Comparison of ENCODE assay signal across 8 mouse cellular contexts in genomic region chr10:13982271-13982670, GRCm38 (mm10). TPM values are rescaled to one million over a fixed set of nuclear protein-coding genes. Genes with fewer than 3 reads are reported as not detected.
DNase-seq lines count a peak whose midpoint lies in the region; ATAC-seq and TF ChIP-seq lines count a peak whose summit lies in the region.

No protein-coding gene starts in this region.

- no peaks in the 10 kb centered on the region for H3K27me3 ChIP-seq in liver, adult 2 months (ENCODE audit: control insufficient read depth, insufficient read depth, low read length)
- H3K27me3 ChIP-seq in embryonic facial prominence, embryonic 11.5 days (ENCODE audit: control insufficient read depth, insufficient read depth, low read length): no peaks in the 10 kb centered on the region
- no peaks in the 10 kb centered on the region for H3K27me3 ChIP-seq in intestine, embryonic 14.5 days (replicated peaks; ENCODE audit: control insufficient read depth, insufficient read depth, low read length)

- H3K4me1 ChIP-seq in liver, adult 2 months (ENCODE audit: control insufficient read depth, insufficient read depth, low read length): peaks cover 17% of the 10 kb centered on the region
- no peaks in the 10 kb centered on the region; the same call in 1 of the 2 replicates for H3K4me1 ChIP-seq in embryonic facial prominence, embryonic 11.5 days (ENCODE audit: control insufficient read depth, insufficient read depth, low read length)
- H3K4me1 ChIP-seq in intestine, embryonic 14.5 days (replicated peaks; ENCODE audit: control insufficient read depth, insufficient read depth, low read length): peaks cover 12% of the 10 kb centered on the region

- no peak for ATAC-seq in embryonic facial prominence, embryonic 11.5 days (replicated peaks; ENCODE audit: insufficient number of reproducible peaks, low FRiP score, low TSS enrichment, low read depth)
- peak; percentile 6; the same call in 1 of the 2 replicates for ATAC-seq in intestine, embryonic 14.5 days (replicated peaks; ENCODE audit: low FRiP score, low TSS enrichment, low read depth)

- H3K9me3 ChIP-seq in embryonic facial prominence, embryonic 11.5 days (replicated peaks; ENCODE audit: control insufficient read depth, low read length): no peaks in the 10 kb centered on the region
- H3K9me3 ChIP-seq in intestine, embryonic 14.5 days (ENCODE audit: control insufficient read depth, low read length): no peaks in the 10 kb centered on the region

- H3K79me2 ChIP-seq in liver, adult 2 months (ENCODE audit: control insufficient read depth, insufficient read depth, low read length): peaks cover 9% of the 10 kb centered on the region; the same call in 1 of the 2 replicates

- WGBS in liver, adult 2 months: 30% methylated on average over 6 of the region's 6 CpGs
- 68% methylated on average over 6 of the region's 6 CpGs for WGBS in embryonic facial prominence, embryonic 11.5 days
- 63% methylated on average over 6 of the region's 6 CpGs for whole genome bisulfite sequencing in intestine, embryonic 14.5 days

- no peaks in the 10 kb centered on the region for H3K36me3 ChIP-seq in liver, adult 2 months (ENCODE audit: control insufficient read depth, insufficient read depth, low read length)
- H3K36me3 ChIP-seq in embryonic facial prominence, embryonic 11.5 days (replicated peaks; ENCODE audit: control insufficient read depth, insufficient read depth, low read depth, low read length): no peaks in the 10 kb centered on the region
- no peaks in the 10 kb centered on the region for H3K36me3 ChIP-seq in intestine, embryonic 14.5 days (ENCODE audit: control insufficient read depth, insufficient read depth, low read length)

- H3K4me2 ChIP-seq in embryonic facial prominence, embryonic 11.5 days (ENCODE audit: low read depth, low read length): peak overlapping the region; percentile 89; the same call in 1 of the 2 replicates
- peak overlapping the region; percentile 74 for H3K4me2 ChIP-seq in intestine, embryonic 14.5 days (ENCODE audit: low read length)

- DNase-seq in liver, adult 2 months (ENCODE audit: extremely low read depth, low read depth, low spot score): no peak
- no peak for DNase-seq in liver
- no peak for DNase-seq in embryonic facial prominence, embryonic 11.5 days (ENCODE audit: low spot score)
- no peak for DNase-seq in intestine, embryonic 14.5 days (ENCODE audit: low spot score)
- DNase-seq in naive thymus-derived CD4-positive, alpha-beta T cell, adult 2 months (ENCODE audit: low read depth): peak; percentile 72
- DNase-seq in cerebellum, postnatal 25 days: no peak
- no peak for DNase-seq in embryo, embryonic 9.5 days (ENCODE audit: extremely low spot score)
- no peak for DNase-seq in left cerebral cortex, adult 18-20 months (ENCODE audit: low spot score in 2 of 2)

- TF ChIP-seq CTCF in liver, adult 2 months (IDR thresholded peaks at IDR 0.05; ENCODE audit: low read depth, low read length): no peak

- peak overlapping the region; percentile 47 for H3K9ac ChIP-seq in liver, adult 2 months (ENCODE audit: low read depth, low read length)
- H3K9ac ChIP-seq in embryonic facial prominence, embryonic 11.5 days (replicated peaks; ENCODE audit: low read length): no peak overlapping the region
- no peak overlapping the region; the same call in 1 of the 2 replicates for H3K9ac ChIP-seq in intestine, embryonic 14.5 days (ENCODE audit: low read length)

- H3K4me3 ChIP-seq in liver, adult 2 months (ENCODE audit: insufficient read depth, low read depth, low read length): peak overlapping the region; percentile 29
- no peak overlapping the region for H3K4me3 ChIP-seq in embryonic facial prominence, embryonic 11.5 days (ENCODE audit: low read depth, low read length)
- H3K4me3 ChIP-seq in intestine, embryonic 14.5 days (ENCODE audit: low read depth, low read length): peak overlapping the region; percentile 48; the same call in 1 of the 2 replicates

- H3K27ac ChIP-seq in liver, adult 2 months (replicated peaks; ENCODE audit: insufficient read depth, low read depth, low read length): peak overlapping the region; percentile 92
- H3K27ac ChIP-seq in embryonic facial prominence, embryonic 11.5 days (replicated peaks; ENCODE audit: low read depth, low read length): no peak overlapping the region
- H3K27ac ChIP-seq in intestine, embryonic 14.5 days (ENCODE audit: low read depth): no peak overlapping the region

- TF ChIP-seq POLR2A in liver, adult 2 months (IDR thresholded peaks at IDR 0.05; ENCODE audit: extremely low read depth, insufficient read depth, low read length): no peak

RNA-seq across cellular contexts. Expression of gene Hivep2, which starts 16.4 kb away (rescaled TPM):
- 5.4 and 6.4 TPM in 2 replicates for total RNA-seq in liver, adult 2 months (2014; rRNA removed)
- polyA plus RNA-seq in liver, adult 2 months (2012; rRNA removed): 1.5 TPM in 2 replicates
- 4.4 and 5.1 TPM in 2 replicates for polyA plus RNA-seq in embryonic facial prominence, embryonic 11.5 days (2014; fragmentation: Nextera tagmentation; extraction: Ambion mirVana)
- 7.1 and 7.2 TPM in 2 replicates for polyA plus RNA-seq in intestine, embryonic 14.5 days (2014; fragmentation: Nextera tagmentation; extraction: Ambion mirVana)
- 100 to 1,000 TPM; 208 to 218 TPM for total RNA-seq in left cerebral cortex, adult 18-20 months (2021)
